Mouse (Mus musculus) C2C12 (cell line): ENCODE data around the gene Csnk2a2. TPM values are rescaled to one million over a fixed set of nuclear protein-coding genes. Genes with fewer than 3 reads are reported as not detected.

Experiments used
- H3K27me3 ChIP-seq: one replicate; pipeline ENCODE4 v1.6.1; 2011; ENCODE audit not compliant: control insufficient read depth, insufficient read depth, insufficient read length
- H3K36me3 ChIP-seq: one replicate; pipeline ENCODE4 v1.6.1; 2011; ENCODE audit not compliant: control insufficient read depth, insufficient read depth
- H3K4me3 ChIP-seq: one replicate; pipeline ENCODE4 v1.5.1; 2011; ENCODE audit warnings: mild to moderate bottlenecking, control low read depth; ENCODE audit not compliant: poor library complexity, insufficient read depth, severe bottlenecking
- H3K79me2 ChIP-seq: one replicate; pipeline ENCODE4 v1.6.1; 2011; ENCODE audit not compliant: control insufficient read depth, insufficient read depth
- H3K79me3 ChIP-seq: one replicate; pipeline ENCODE4 v1.6.1; 2011; ENCODE audit warnings: low read depth, control low read depth
- H3ac ChIP-seq: one replicate; pipeline ENCODE3; 2011; ENCODE audit warnings: low read depth; ENCODE audit not compliant: control insufficient read depth, insufficient read length
- CEBPB ChIP-seq: IDR thresholded peaks from one replicate; pipeline ENCODE4 v1.6.1; 2011; ENCODE audit warnings: low read depth, mild to moderate bottlenecking, control low read depth, moderate library complexity
- CTCF ChIP-seq: IDR thresholded peaks from one replicate; pipeline ENCODE4 v1.5.1; 2011; ENCODE audit not compliant: control insufficient read depth, insufficient read depth, insufficient read length
- FOSL1 ChIP-seq: IDR thresholded peaks from one replicate; pipeline ENCODE4 v1.8.0; 2011; ENCODE audit warnings: mild to moderate bottlenecking, low read length; ENCODE audit not compliant: poor library complexity, insufficient read depth, severe bottlenecking
- MAX ChIP-seq: IDR thresholded peaks from one replicate; pipeline ENCODE4 v1.6.1; 2011; ENCODE audit warnings: mild to moderate bottlenecking, control low read depth
- MYOD1 ChIP-seq: IDR thresholded peaks from one replicate; pipeline ENCODE4 v1.6.1; 2011; ENCODE audit warnings: low read depth; ENCODE audit not compliant: control insufficient read depth, insufficient read length
- MYOG ChIP-seq: IDR thresholded peaks from one replicate; pipeline ENCODE4 v1.6.1; 2011; ENCODE audit not compliant: control insufficient read depth, insufficient read length; ENCODE audit errors: extremely low read depth
- USF1 ChIP-seq: IDR thresholded peaks from one replicate; pipeline ENCODE4 v1.6.1; 2011; ENCODE audit warnings: low read depth, mild to moderate bottlenecking, control low read depth, moderate library complexity
- polyA plus RNA-seq: library from polyadenylated mRNA; unstranded; fragments of >200 nt; fragmentation: generic; extraction: Trizol; gene quantifications from one replicate; pipeline ENCODE4 v1.2.1, GENCODE M21; 2012; ENCODE audit warnings: missing spikeins

Csnk2a2 gene
- polyA plus RNA-seq, 1 experiment, result 61.0 TPM

GRCm38 (mm10) chr8:95528194-95528593 lies 38.4 kb upstream of the Csnk2a2 start:
- H3K4me3 ChIP-seq, result no peak overlapping the region

DNA sequence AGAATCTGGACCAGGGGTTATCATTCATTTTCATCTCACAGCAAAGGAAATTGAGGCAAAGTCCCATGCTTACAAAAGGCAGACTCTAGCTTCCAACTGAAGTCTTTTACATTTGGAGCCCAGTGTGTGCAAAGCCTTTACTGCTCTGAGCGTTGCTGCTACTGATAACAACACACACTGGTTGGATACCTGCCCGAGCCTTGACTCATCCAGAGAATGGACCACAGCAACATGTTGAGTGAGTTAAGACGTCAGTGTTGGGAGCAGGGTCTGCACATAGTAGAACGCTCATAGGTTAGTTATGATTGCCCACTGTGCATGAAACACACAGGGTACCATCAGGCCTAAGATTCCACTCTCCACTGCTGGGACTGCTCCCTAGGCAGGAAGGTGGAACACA lies 34.2 kb upstream of the Csnk2a2 start:
- H3K27me3 ChIP-seq, result peaks cover 26% of the 10 kb centered on the region
- no peak overlapping the region for H3K4me3 ChIP-seq
- H3K79me2 ChIP-seq, result no peaks in the 10 kb centered on the region
- no peak overlapping the region for H3ac ChIP-seq
- H3K36me3 ChIP-seq, result no peaks in the 10 kb centered on the region
- TF ChIP-seq MYOD1, result no peak
- no peak for TF ChIP-seq FOSL1
- no peak for TF ChIP-seq MYOG
- no peak for TF ChIP-seq CTCF
- no peak for TF ChIP-seq MAX
- TF ChIP-seq USF1, result no peak
- no peak for TF ChIP-seq CEBPB
- H3K79me3 ChIP-seq, result no peaks in the 10 kb centered on the region

More at GRCm38 (mm10) chr8:95528194-95528593, 38.4 kb upstream of the Csnk2a2 start:
- H3ac ChIP-seq, result no peak overlapping the region
- peaks cover 32% of the 10 kb centered on the region for H3K27me3 ChIP-seq
- no peaks in the 10 kb centered on the region for H3K36me3 ChIP-seq
- TF ChIP-seq USF1 (no peak), CEBPB (no peak), CTCF (no peak)
- H3K79me2 ChIP-seq, result no peaks in the 10 kb centered on the region
- no peaks in the 10 kb centered on the region for H3K79me3 ChIP-seq

- Histone ChIP-seq H3ac (no peak overlapping the region), H3K4me3 (no peak overlapping the region), H3K79me2 (no peaks in the 10 kb centered on the region), H3K79me3 (no peaks in the 10 kb centered on the region), H3K36me3 (no peaks in the 10 kb centered on the region), H3K27me3 (no peaks in the 10 kb centered on the region)
- TF ChIP-seq FOSL1, result no peak
- TF ChIP-seq USF1, result no peak
- no peak for TF ChIP-seq CEBPB
- TF ChIP-seq MYOD1, result peak; percentile 38
Observed at GRCm38 (mm10) chr8:95516928-95517327, 27.1 kb upstream of the Csnk2a2 start.

DNA sequence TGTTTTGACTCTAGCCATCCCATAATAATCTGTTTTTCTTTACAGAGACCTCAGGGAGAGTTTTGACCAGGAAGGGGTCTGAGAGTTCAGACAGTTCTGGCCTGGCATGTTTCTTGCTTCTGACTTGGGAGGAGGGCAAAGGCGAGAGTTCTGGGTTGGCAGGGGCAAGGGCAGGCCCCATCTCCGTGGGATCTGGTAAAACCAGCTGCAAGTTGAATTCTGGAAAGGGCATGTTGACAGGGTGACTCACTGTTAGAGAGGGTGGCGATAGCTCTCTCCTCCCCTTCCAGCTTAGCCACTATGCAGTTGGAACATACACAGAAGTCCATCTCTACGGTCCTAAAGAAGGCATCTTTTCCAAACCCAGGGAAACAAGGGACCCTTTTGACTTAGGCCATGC lies 23.4 kb upstream of the Csnk2a2 start:
- Histone ChIP-seq H3K27me3 (peaks cover 13% of the 10 kb centered on the region), H3ac (no peak overlapping the region), H3K79me2 (no peaks in the 10 kb centered on the region), H3K36me3 (no peaks in the 10 kb centered on the region), H3K4me3 (no peak overlapping the region), H3K79me3 (no peaks in the 10 kb centered on the region)
- TF ChIP-seq MYOD1, result no peak
- TF ChIP-seq MAX, result no peak
- no peak for TF ChIP-seq MYOG
- no peak for TF ChIP-seq USF1
- TF ChIP-seq CEBPB, result no peak
- no peak for TF ChIP-seq CTCF
- TF ChIP-seq FOSL1, result no peak

DNA sequence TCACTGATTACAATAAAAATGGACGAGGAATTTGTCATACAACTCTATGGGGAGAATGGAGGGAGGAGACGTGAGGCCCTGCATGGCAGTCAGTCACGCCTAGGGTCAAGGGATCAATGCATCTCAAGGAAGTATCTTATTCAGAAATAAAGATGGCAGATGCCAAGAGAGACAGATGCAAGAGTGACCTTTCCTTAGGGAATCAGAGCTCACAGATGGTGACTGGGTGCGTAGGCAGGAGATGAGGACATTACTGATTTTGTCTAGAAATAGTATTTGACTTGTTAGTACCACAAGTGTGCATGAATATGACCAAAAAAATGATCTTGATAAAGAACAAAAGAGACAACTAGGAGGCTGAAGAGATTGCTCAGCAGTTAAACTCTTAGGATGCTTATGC lies 22.4 kb upstream of the Csnk2a2 start:
- TF ChIP-seq MYOG, result no peak
- no peak for TF ChIP-seq USF1
- TF ChIP-seq FOSL1, result no peak
- TF ChIP-seq MYOD1, result no peak
- no peak for TF ChIP-seq MAX
- peaks cover 13% of the 10 kb centered on the region for H3K27me3 ChIP-seq
- H3ac ChIP-seq, result no peak overlapping the region
- no peak overlapping the region for H3K4me3 ChIP-seq
- H3K79me3 ChIP-seq, result no peaks in the 10 kb centered on the region
- H3K79me2 ChIP-seq, result no peaks in the 10 kb centered on the region
- no peaks in the 10 kb centered on the region for H3K36me3 ChIP-seq

DNA sequence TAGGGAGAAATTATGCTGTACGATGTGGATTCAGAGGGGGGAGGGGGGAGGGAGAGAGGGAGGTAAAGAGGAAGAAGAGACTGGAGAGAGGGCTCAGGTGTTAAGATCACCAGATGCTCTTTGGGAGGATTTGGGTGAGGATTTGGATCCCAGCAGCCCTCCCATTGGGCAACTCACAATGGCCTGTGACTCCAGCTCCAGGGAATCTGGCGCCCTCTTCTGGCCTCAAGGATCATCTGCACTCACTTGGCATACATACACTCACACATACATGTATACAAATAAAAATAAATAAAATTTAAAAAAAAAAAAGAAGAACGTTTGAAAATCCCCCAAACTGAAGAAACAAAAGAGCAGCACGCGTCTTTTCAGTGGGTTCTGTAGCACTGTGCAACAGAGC lies 16.4 kb upstream of the Csnk2a2 start:
- Histone ChIP-seq H3K79me2 (no peaks in the 10 kb centered on the region), H3K4me3 (no peak overlapping the region), H3K27me3 (peaks cover 26% of the 10 kb centered on the region), H3ac (no peak overlapping the region), H3K79me3 (no peaks in the 10 kb centered on the region), H3K36me3 (no peaks in the 10 kb centered on the region)
- TF ChIP-seq MYOG (no peak), FOSL1 (no peak), CTCF (no peak), CEBPB (no peak), MAX (no peak), MYOD1 (no peak), USF1 (no peak)

DNA sequence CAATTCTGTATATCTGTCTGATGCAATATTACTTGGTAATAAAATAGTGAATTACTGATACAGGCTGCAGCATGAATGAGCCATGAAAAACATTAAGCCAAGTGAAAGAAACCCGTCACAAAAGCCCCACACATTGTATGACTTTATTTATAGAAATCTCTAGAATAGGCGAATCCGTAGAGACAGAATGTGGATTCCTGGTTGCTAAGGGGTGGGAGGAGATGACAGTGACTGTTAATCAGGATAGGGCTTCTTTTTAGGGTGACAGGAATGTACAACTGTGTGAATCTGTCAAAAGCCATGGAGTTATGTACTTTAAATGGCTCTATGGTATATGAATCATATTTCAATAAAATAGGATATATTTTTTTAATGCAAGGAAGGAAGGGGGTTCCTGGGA lies 15.8 kb upstream of the Csnk2a2 start:
- Histone ChIP-seq H3K79me2 (no peaks in the 10 kb centered on the region), H3K79me3 (no peaks in the 10 kb centered on the region)

More for the DNA sequence above, 15.8 kb upstream of the Csnk2a2 start:
- Histone ChIP-seq H3K36me3 (no peaks in the 10 kb centered on the region), H3ac (no peak overlapping the region), H3K27me3 (peaks cover 23% of the 10 kb centered on the region), H3K4me3 (no peak overlapping the region)
- no peak for TF ChIP-seq USF1
